In genomic region chr13:51814646-51815045, GRCm38 (mm10) we compare ENCODE assay signal across 10 mouse cellular contexts.
"Had no signal": no experiment of that assay in that cellular context is flagged by ENCODE, and none has a peak within 500 bp of the region (broad histone marks: within the 10 kb centered on the region; RNA-seq: fewer than 3 reads in every experiment).

No protein-coding gene starts in this region.

- H3K4me3 ChIP-seq: layer of hippocampus, adult 2 months; limb, embryonic 13.5 days; midbrain, embryonic 12.5 days; myocyte; neural tube, embryonic 12.5 days; stomach, embryonic 15.5 days had no signal

- H3K27ac ChIP-seq: layer of hippocampus, adult 2 months; limb, embryonic 13.5 days; liver, embryonic 14.5 days; midbrain, embryonic 12.5 days; neural tube, embryonic 12.5 days; stomach, embryonic 15.5 days had no signal

- H3K36me3 ChIP-seq: limb, embryonic 13.5 days; midbrain, embryonic 12.5 days; neural tube, embryonic 12.5 days; stomach, embryonic 15.5 days had no signal

- H3K27me3 ChIP-seq: limb, embryonic 13.5 days; midbrain, embryonic 12.5 days; neural tube, embryonic 12.5 days; stomach, embryonic 15.5 days had no signal

- DNase-seq: kidney, postnatal 10 days; kidney, postnatal 4 days; right cerebral cortex, postnatal 14 days had no signal

- H3K9ac ChIP-seq: limb, embryonic 13.5 days; liver, embryonic 14.5 days; midbrain, embryonic 12.5 days; neural tube, embryonic 12.5 days; stomach, embryonic 15.5 days had no signal

- H3K9me3 ChIP-seq: limb, embryonic 13.5 days; midbrain, embryonic 12.5 days; neural tube, embryonic 12.5 days; stomach, embryonic 15.5 days had no signal

- H3K4me2 ChIP-seq: limb, embryonic 13.5 days; midbrain, embryonic 12.5 days; neural tube, embryonic 12.5 days; stomach, embryonic 15.5 days had no signal
